Mouse (Mus musculus) MEL (cell line): Measurements from ENCODE around the gene Gad1. TPM values are rescaled to one million over a fixed set of nuclear protein-coding genes. Genes with fewer than 3 reads are reported as not detected.

ENCODE experiments used
- DNase-seq: peaks from one replicate; pipeline ENCODE4 v3.0.0; 2011; ENCODE audit warnings: low read depth, low spot score
- H3K27ac ChIP-seq: 2 replicates; pipeline ENCODE4 v1.5.1; 2012; ENCODE audit warnings: low read depth, mild to moderate bottlenecking, control low read depth, low read length, moderate library complexity; ENCODE audit not compliant: control insufficient read depth
- H3K27me3 ChIP-seq, 2 experiments: fragments of 150-350 bp in 1 of 2; sonication (generic) in 1 of 2; 2 replicates each; pipeline ENCODE4 v1.6.1; 2012; ENCODE audit warnings: low read length in 2 of 2, mild to moderate bottlenecking in 2 of 2, improper control_type of control experiment in 1 of 2, moderate library complexity in 1 of 2; ENCODE audit not compliant: insufficient read depth in 2 of 2, control insufficient read depth in 1 of 2
- H3K36me3 ChIP-seq, 2 experiments: 2 replicates each; pipeline ENCODE4 v1.6.1; 2012 to 2014; ENCODE audit warnings: low read length in 2 of 2, improper control_type of control experiment in 1 of 2, inconsistent platforms in 1 of 2, mild to moderate bottlenecking in 1 of 2; ENCODE audit not compliant: insufficient read depth in 2 of 2, control insufficient read depth in 1 of 2
- H3K4me1 ChIP-seq, 2 experiments: fragments of 150-350 bp in 1 of 2; sonication (generic) in 1 of 2; 2 replicates each; pipeline ENCODE4 v1.6.1; 2012; ENCODE audit warnings: low read length in 2 of 2, improper control_type of control experiment in 1 of 2, mild to moderate bottlenecking in 1 of 2; ENCODE audit not compliant: insufficient read depth in 2 of 2, control insufficient read depth in 1 of 2
- H3K4me3 ChIP-seq, 2 experiments: fragments of 150-350 bp in 1 of 2; sonication (generic) in 1 of 2; 2 replicates each; pipeline ENCODE4 v1.5.1; 2012; ENCODE audit warnings: low read depth in 2 of 2, low read length in 2 of 2, mild to moderate bottlenecking in 2 of 2, moderate library complexity in 2 of 2, control low read depth in 1 of 2, improper control_type of control experiment in 1 of 2; ENCODE audit not compliant: control insufficient read depth in 1 of 2, insufficient read depth in 1 of 2
- H3K79me2 ChIP-seq: 2 replicates; pipeline ENCODE4 v1.6.1; 2012; ENCODE audit warnings: mild to moderate bottlenecking, low read length, moderate library complexity; ENCODE audit not compliant: control insufficient read depth, poor library complexity, insufficient read depth
- H3K9ac ChIP-seq: 2 replicates; pipeline ENCODE4 v1.6.1; 2012; ENCODE audit warnings: low read depth, mild to moderate bottlenecking, control low read depth, low read length, moderate library complexity; ENCODE audit not compliant: control insufficient read depth, poor library complexity, severe bottlenecking
- H3K9me3 ChIP-seq: fragments of 150-350 bp; sonication (generic); replicated peaks from 2 replicates; pipeline ENCODE4 v1.6.1; 2012; ENCODE audit warnings: mild to moderate bottlenecking, low read length, improper control_type of control experiment, moderate library complexity; ENCODE audit not compliant: insufficient read depth
- BHLHE40 ChIP-seq: IDR thresholded peaks from 2 replicates; pipeline ENCODE4 v1.6.1; 2012; ENCODE audit warnings: low read depth, mild to moderate bottlenecking, inconsistent platforms, low read length, improper control_type of control experiment, borderline replicate concordance
- CHD2 ChIP-seq: IDR thresholded peaks from 2 replicates; pipeline ENCODE4 v1.6.1; 2011; ENCODE audit warnings: low read length, improper control_type of control experiment
- CTCF ChIP-seq, 3 experiments: IDR thresholded peaks in 2 of 3; conservative IDR thresholded peaks in 1 of 3; 2 replicates each; pipeline ENCODE4 v1.5.1; 2011 to 2012; ENCODE audit warnings: low read length in 3 of 3, low read depth in 2 of 3, mild to moderate bottlenecking in 2 of 3, improper control_type of control experiment in 1 of 3, inconsistent platforms in 1 of 3, mixed read lengths in 1 of 3, moderate library complexity in 1 of 3; ENCODE audit not compliant: control insufficient read depth in 1 of 3, insufficient read depth in 1 of 3, poor library complexity in 1 of 3, severe bottlenecking in 1 of 3
- E2F4 ChIP-seq: IDR thresholded peaks from 2 replicates; pipeline ENCODE4 v1.6.1; 2011; ENCODE audit warnings: low read depth, low read length, improper control_type of control experiment, borderline replicate concordance
- EP300 ChIP-seq, 2 experiments: IDR thresholded peaks; 2 replicates each; pipeline ENCODE4 v1.6.1; 2011; ENCODE audit warnings: improper control_type of control experiment in 2 of 2, low read length in 2 of 2, low read depth in 1 of 2, mild to moderate bottlenecking in 1 of 2
- ETS1 ChIP-seq: IDR thresholded peaks from 2 replicates; pipeline ENCODE4 v1.6.1; 2012; ENCODE audit warnings: low read depth, mild to moderate bottlenecking, inconsistent platforms, low read length, improper control_type of control experiment, moderate library complexity
- GABPA ChIP-seq: IDR thresholded peaks from 2 replicates; pipeline ENCODE4 v1.6.1; 2012; ENCODE audit warnings: low read depth, mild to moderate bottlenecking, inconsistent platforms, low read length, improper control_type of control experiment, moderate library complexity
- GATA1 ChIP-seq: IDR thresholded peaks from 2 replicates; pipeline ENCODE4 v1.6.1; 2011; ENCODE audit warnings: low read depth, low read length, improper control_type of control experiment
- HCFC1 ChIP-seq: IDR thresholded peaks from 2 replicates; pipeline ENCODE4 v1.6.1; 2012; ENCODE audit warnings: low read depth, mild to moderate bottlenecking, inconsistent platforms, low read length, improper control_type of control experiment, moderate library complexity
- JUND ChIP-seq: IDR thresholded peaks from 2 replicates; pipeline ENCODE4 v1.6.1; 2011; ENCODE audit warnings: low read depth, mild to moderate bottlenecking, improper control_type of control experiment, low read length
- MAX ChIP-seq: IDR thresholded peaks from 2 replicates; pipeline ENCODE4 v1.6.1; 2011; ENCODE audit warnings: low read length, improper control_type of control experiment
- MAZ ChIP-seq: IDR thresholded peaks from 2 replicates; pipeline ENCODE4 v1.6.1; 2012; ENCODE audit warnings: low read depth, mild to moderate bottlenecking, inconsistent platforms, low read length, improper control_type of control experiment
- MXI1 ChIP-seq: IDR thresholded peaks from 2 replicates; pipeline ENCODE4 v1.6.1; 2011; ENCODE audit warnings: mild to moderate bottlenecking, low read depth, low read length, improper control_type of control experiment
- MYB ChIP-seq: IDR thresholded peaks from 2 replicates; pipeline ENCODE4 v1.6.1; 2011; ENCODE audit warnings: mild to moderate bottlenecking, low read depth, low read length, improper control_type of control experiment
- MYC ChIP-seq: IDR thresholded peaks from 2 replicates; pipeline ENCODE4 v1.6.1; 2011; ENCODE audit warnings: low read depth, mild to moderate bottlenecking, low read length, improper control_type of control experiment, moderate library complexity
- NELFE ChIP-seq: IDR thresholded peaks from 2 replicates; pipeline ENCODE4 v1.6.1; 2011; ENCODE audit warnings: low read depth, low read length, improper control_type of control experiment
- POLR2A ChIP-seq, 2 experiments: IDR thresholded peaks; 2 replicates each; pipeline ENCODE4 v1.6.1; 2011 to 2012; ENCODE audit warnings: low read length in 2 of 2, mild to moderate bottlenecking in 2 of 2, control low read depth in 1 of 2, improper control_type of control experiment in 1 of 2, low read depth in 1 of 2, moderate library complexity in 1 of 2; ENCODE audit not compliant: control insufficient read depth in 1 of 2, insufficient read depth in 1 of 2, poor library complexity in 1 of 2
- POLR2AphosphoS2 ChIP-seq: IDR thresholded peaks from 2 replicates; pipeline ENCODE4 v1.6.1; 2011; ENCODE audit warnings: low read length, improper control_type of control experiment
- POLR2AphosphoS5 ChIP-seq: IDR thresholded peaks from 2 replicates; pipeline ENCODE4 v1.6.1; 2012; ENCODE audit warnings: low read depth, borderline replicate concordance, mild to moderate bottlenecking, inconsistent platforms, low read length, moderate library complexity, mixed read lengths
- RCOR1 ChIP-seq: IDR thresholded peaks from 2 replicates; pipeline ENCODE4 v1.6.1; 2012; ENCODE audit warnings: low read depth, mild to moderate bottlenecking, inconsistent platforms, low read length, improper control_type of control experiment
- SIN3A ChIP-seq: IDR thresholded peaks from 2 replicates; pipeline ENCODE4 v1.6.1; 2012; ENCODE audit warnings: low read length, improper control_type of control experiment, inconsistent platforms
- SMC3 ChIP-seq: IDR thresholded peaks from 2 replicates; pipeline ENCODE4 v1.6.1; 2011; ENCODE audit warnings: low read depth, low read length, improper control_type of control experiment
- TCF12 ChIP-seq: IDR thresholded peaks from 2 replicates; pipeline ENCODE4 v1.6.1; 2014; ENCODE audit warnings: low read depth, mild to moderate bottlenecking, inconsistent platforms, low read length, improper control_type of control experiment, moderate library complexity
- UBTF ChIP-seq: IDR thresholded peaks from 2 replicates; pipeline ENCODE4 v1.6.1; 2012; ENCODE audit warnings: low read depth, mild to moderate bottlenecking, inconsistent platforms, low read length, improper control_type of control experiment, moderate library complexity, borderline replicate concordance; ENCODE audit not compliant: insufficient read depth
- USF1 ChIP-seq: IDR thresholded peaks from 2 replicates; pipeline ENCODE4 v1.6.1; 2014; ENCODE audit warnings: low read depth, mild to moderate bottlenecking, inconsistent platforms, low read length, improper control_type of control experiment, moderate library complexity
- USF2 ChIP-seq, 2 experiments: IDR thresholded peaks; 2 replicates each; pipeline ENCODE4 v1.6.1; 2011 to 2012; ENCODE audit warnings: improper control_type of control experiment in 2 of 2, low read length in 2 of 2, borderline replicate concordance in 1 of 2, inconsistent platforms in 1 of 2, low read depth in 1 of 2, mild to moderate bottlenecking in 1 of 2; ENCODE audit not compliant: insufficient read depth in 1 of 2
- ZKSCAN1 ChIP-seq: IDR thresholded peaks from 2 replicates; pipeline ENCODE4 v1.6.1; 2012; ENCODE audit warnings: low read depth, mild to moderate bottlenecking, inconsistent platforms, low read length, improper control_type of control experiment, moderate library complexity
- ZMIZ1 ChIP-seq: IDR thresholded peaks from 2 replicates; pipeline ENCODE4 v1.6.1; 2012; ENCODE audit warnings: low read depth, mild to moderate bottlenecking, inconsistent platforms, low read length, improper control_type of control experiment, moderate library complexity
- ZNF384 ChIP-seq: IDR thresholded peaks from 2 replicates; pipeline ENCODE4 v1.6.1; 2012; ENCODE audit warnings: low read depth, mild to moderate bottlenecking, inconsistent platforms, low read length, improper control_type of control experiment
- polyA plus RNA-seq, 2 experiments: library from polyadenylated mRNA; stranded (reverse) in 1 of 2; unstranded in 1 of 2; fragments of >175 nt in 1 of 2; fragments of >200 nt in 1 of 2; gene quantifications; 2 replicates each; pipeline versions ENCODE4 v1.2.1 to v1.2.4; 2012; ENCODE audit warnings: low replicate concordance in 2 of 2, low read depth in 1 of 2; ENCODE audit not compliant: insufficient read length in 2 of 2, insufficient read depth in 1 of 2, missing spikeins in 1 of 2
- total RNA-seq: library from RNA; depleted of rRNA; stranded (reverse); fragments of 300-350 nt; gene quantifications from 2 replicates; pipeline ENCODE4 v1.2.3, GENCODE M21; 2012

Gene Gad1
- total and polyA plus RNA-seq, 3 experiments: not detected

- Histone ChIP-seq H3K4me3 (no peak overlapping the region), H3K27ac (no peak overlapping the region), H3K4me1 (peaks cover 0 to 10% of the 10 kb centered on the region in 2 experiments; a peak in 2 of 4 replicates), H3K36me3 (peaks cover 0 to 7% of the 10 kb centered on the region in 2 experiments; a peak in 2 of 4 replicates), H3K79me2 (no peaks in the 10 kb centered on the region), H3K9me3 (no peaks in the 10 kb centered on the region), H3K9ac (no peak overlapping the region), H3K27me3 (no peaks in the 10 kb centered on the region)
- DNase-seq: no peak
- TF ChIP-seq HCFC1 (no peak), GABPA (no peak), E2F4 (no peak), POLR2A (IDR thresholded peaks at IDR 0.05; ENCODE audit: control insufficient read depth in 1 of 2, insufficient read depth in 1 of 2, low read depth in 1 of 2, low read length in 2 of 2, poor library complexity in 1 of 2) (no peak), CHD2 (no peak), UBTF (no peak), USF2 (IDR thresholded peaks at IDR 0.05; ENCODE audit: borderline replicate concordance in 1 of 2, insufficient read depth in 1 of 2, low read depth in 1 of 2, low read length in 2 of 2) (no peak), MYB (no peak), BHLHE40 (no peak)
These were observed 90.2 kb downstream of the Gad1 start for GRCm38 (mm10) chr2:70642971-70643565.

DNA sequence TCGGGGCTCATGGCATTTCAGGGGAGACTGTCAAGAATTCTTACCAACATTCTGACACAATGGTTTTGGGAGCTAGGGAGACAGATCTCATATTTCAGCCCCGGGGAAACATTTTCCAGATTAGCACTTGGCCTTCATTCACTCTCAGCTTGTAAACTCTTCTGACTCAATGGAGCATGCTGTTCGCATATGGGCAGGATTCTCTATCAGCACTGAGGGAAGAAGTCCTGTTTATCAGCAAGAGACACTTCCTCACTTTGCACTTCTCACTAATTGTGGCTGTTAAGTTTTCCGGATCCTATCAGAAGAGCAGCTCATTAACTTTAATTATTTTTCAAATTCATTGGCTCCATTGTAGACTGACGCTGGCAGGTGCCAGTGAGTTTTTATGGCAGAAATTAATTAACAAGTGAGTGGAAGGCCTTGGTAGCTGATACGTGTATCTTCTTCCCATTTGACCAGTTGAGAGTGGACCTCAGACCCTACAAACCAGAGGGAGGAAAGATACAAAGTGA is 92.5 kb downstream of the Gad1 start:
- Histone ChIP-seq H3K27ac (no peak overlapping the region), H3K27me3 (peaks cover 0 to 2% of the 10 kb centered on the region in 2 experiments; a peak in 3 of 4 replicates), H3K36me3 (peaks cover 0 to 7% of the 10 kb centered on the region in 2 experiments; a peak in 2 of 4 replicates), H3K79me2 (no peaks in the 10 kb centered on the region), H3K4me3 (no peak overlapping the region), H3K4me1 (peaks cover 0 to 10% of the 10 kb centered on the region in 2 experiments; a peak in 2 of 4 replicates), H3K9me3 (no peaks in the 10 kb centered on the region), H3K9ac (no peak overlapping the region)
- peak; percentile 74 for DNase-seq
- TF ChIP-seq MYC: peak; percentile 84; the same call in 1 of the 2 replicates
- TF ChIP-seq MXI1: peak; percentile 45; the same call in 1 of the 2 replicates
- no peak for TF ChIP-seq ZKSCAN1
- peak; percentile 47; the same call in 1 of the 2 replicates for TF ChIP-seq TCF12
- no peak for TF ChIP-seq POLR2AphosphoS5
- TF ChIP-seq GABPA: no peak
- TF ChIP-seq RCOR1: peak; percentile 65; the same call in 1 of the 2 replicates
- TF ChIP-seq NELFE: no peak
- no peak for TF ChIP-seq MYB
- no peak for TF ChIP-seq POLR2AphosphoS2
- TF ChIP-seq GATA1: peak; percentile 87
- TF ChIP-seq UBTF: no peak
- TF ChIP-seq ETS1: 0 out of 2 replicates have a peak, but pooled peaks have one; percentile 48
- TF ChIP-seq BHLHE40: no peak
- TF ChIP-seq CHD2: no peak
- peak; percentile 35; the same call in 1 of the 2 replicates for TF ChIP-seq SIN3A
- TF ChIP-seq E2F4: no peak
- TF ChIP-seq MAZ: no peak
- TF ChIP-seq ZMIZ1: no peak
- TF ChIP-seq CTCF (IDR thresholded peaks at IDR 0.05 in 2 of 3, conservative IDR thresholded peaks at IDR 0.05 in 1 of 3; ENCODE audit: control insufficient read depth in 1 of 3, insufficient read depth in 1 of 3, low read depth in 2 of 3, low read length in 3 of 3, poor library complexity in 1 of 3, severe bottlenecking in 1 of 3): no peak
- TF ChIP-seq JUND: no peak
- TF ChIP-seq ZNF384: no peak
- TF ChIP-seq EP300 (IDR thresholded peaks at IDR 0.05; ENCODE audit: low read depth in 1 of 2, low read length in 2 of 2): peak; percentile 75 to 88
- peak; percentile 35; the same call in 1 of the 2 replicates for TF ChIP-seq MAX
- no peak for TF ChIP-seq USF1
- no peak for TF ChIP-seq USF2 (IDR thresholded peaks at IDR 0.05; ENCODE audit: borderline replicate concordance in 1 of 2, insufficient read depth in 1 of 2, low read depth in 1 of 2, low read length in 2 of 2)
- 0 out of 2 replicates have a peak, but pooled peaks have one; percentile 4 for TF ChIP-seq SMC3
